Mouse (Mus musculus) layer of hippocampus, postnatal 36 days (tissue): ENCODE data around the gene Prdx4. TPM values are rescaled to one million over a fixed set of nuclear protein-coding genes. Genes with fewer than 3 reads are reported as not detected.
"Not testable (repeated sequence)": the region's sequence is repeated elsewhere in the genome, so short reads cannot be mapped to it uniquely, and the experiment has no call there.

ENCODE experiments used
- DNase-seq, 2 experiments: peaks; one replicate each; pipeline ENCODE4 v3.0.0; 2022
- total RNA-seq, 2 experiments: library from RNA; stranded (reverse); gene quantifications; 2 replicates each; pipeline ENCODE4 v1.2.3; 2021

The Prdx4 gene
- 10 to 100 TPM; 15.0 to 18.5 TPM for total RNA-seq

DNA sequence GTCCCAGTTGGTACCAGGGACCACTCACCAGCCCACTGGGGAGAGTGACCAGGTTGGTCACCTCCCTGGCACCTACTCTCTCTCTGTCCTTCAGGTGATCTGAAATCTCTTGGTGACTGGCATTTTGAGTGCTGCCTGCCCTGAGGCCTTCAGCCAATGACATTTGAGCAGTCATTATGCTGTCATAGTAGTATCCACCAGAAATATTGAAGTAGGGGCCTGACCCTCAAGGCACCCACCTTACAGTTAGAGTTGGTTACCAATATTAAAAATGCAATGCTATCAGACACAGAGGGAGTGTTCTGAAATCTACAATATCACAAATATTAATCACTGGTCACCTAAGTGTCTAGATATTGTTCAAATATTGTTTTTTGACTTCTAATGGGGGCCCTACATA is at the start of gene Prdx4:
Gene Prdx4, minus strand, starts transcription at position 101 of the 400 bp plus-strand sequence.
- no peak for DNase-seq

DNA sequence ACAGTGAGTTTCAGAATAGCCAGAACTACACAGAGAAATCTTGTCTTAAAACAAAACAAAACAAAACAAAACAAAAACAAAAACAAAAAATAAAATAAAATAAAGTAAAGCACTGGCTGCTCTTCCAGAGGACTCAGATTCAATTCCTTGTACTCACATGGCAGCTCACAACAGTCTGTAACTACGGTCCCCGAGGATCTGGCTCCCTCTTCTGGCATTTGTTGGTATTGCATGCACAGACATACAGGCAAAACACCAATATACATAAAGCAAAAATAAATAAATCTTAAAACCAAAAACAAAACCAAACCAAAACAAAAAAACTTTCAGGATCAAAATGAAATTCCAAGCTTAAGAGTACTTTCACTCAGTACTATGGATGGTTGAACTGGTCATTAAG is 36.0 kb upstream of the Prdx4 start:
- no peak for DNase-seq

DNA sequence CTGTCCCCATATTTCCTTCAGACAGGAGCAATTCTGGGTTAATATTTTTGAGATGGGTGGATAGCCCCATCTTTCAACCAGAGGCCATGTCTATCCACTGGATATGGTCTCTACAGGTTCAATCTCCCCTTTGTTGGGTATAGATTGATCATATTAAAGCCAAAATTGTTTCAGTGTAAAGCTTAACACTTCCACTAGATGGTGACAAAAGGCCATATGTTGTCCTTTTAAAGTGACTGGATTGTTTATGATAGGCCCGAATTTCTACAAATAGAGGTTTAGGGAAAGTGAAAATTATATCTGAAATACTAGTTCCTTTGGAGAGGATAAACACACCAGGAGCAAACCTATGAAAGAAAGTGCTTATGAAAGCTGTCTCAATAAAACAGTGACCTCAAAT is 34.9 kb upstream of the Prdx4 start:
- no peak for DNase-seq

- not testable (repeated sequence) for DNase-seq
Observed at GRCm38 (mm10) chrX:155370110-155370509, 29.6 kb upstream of the Prdx4 start.

DNA sequence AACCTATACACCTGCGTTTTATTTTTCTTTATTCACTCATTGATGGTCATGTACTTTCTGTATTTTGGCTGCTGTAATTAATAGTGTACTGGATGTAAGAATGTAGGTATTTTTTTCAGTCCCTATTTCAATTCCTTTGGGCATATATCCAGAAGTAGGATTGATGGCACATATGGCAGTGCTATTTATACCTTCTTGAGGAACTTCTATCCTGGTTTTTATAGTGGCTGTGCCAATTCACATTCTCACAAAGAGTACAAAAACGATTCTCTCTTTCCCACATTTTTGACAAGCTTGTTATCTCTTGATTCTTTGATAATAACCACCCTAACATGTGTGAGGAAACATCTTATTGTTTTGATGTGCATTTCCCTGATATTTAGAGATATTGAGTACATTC is 24.5 kb upstream of the Prdx4 start:
- DNase-seq, result no peak

- no peak for DNase-seq
Observed at GRCm38 (mm10) chrX:155346249-155346648, 5.7 kb upstream of the Prdx4 start.

GRCm38 (mm10) chrX:155337905-155338721 is 2.4 kb downstream of the Prdx4 start:
- peak; percentile 64 to 72 for DNase-seq

DNA sequence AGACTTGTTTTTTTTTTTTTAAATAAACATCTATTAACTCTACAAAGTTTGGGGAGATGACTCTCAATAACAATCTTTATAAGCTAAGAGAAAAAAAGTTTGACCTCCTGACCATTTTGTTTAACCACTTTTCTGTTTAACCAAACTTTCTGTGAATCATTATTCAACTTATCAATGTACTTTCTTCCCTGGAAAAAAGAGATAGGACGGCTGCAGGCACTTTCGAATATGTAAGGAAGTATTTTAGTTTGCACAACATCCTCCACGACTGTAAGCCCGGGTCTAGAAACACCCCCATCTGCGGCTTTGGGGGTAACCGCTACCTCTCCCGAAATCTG is 3.0 kb downstream of the Prdx4 start:
- no peak for DNase-seq

DNA sequence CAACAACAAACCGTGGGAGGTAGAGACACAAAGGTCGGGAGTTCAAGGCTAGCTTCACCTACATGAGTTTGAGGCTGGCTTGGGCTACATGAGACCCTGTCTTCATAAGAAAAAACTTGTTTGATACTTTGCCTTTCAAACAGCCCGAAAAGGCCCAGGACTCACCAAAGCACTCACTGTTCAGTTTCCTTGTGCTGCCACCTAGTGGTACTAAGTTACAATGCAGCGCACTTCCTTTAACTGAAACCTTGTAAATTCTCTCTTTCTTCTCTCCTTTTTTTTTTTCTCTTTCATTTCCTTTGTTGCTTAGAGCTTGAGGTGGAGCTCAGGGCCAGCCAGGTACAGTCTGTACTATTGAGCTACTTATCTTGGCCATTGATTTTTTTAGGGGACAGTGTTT is 22.5 kb downstream of the Prdx4 start:
- DNase-seq, result no peak

DNA sequence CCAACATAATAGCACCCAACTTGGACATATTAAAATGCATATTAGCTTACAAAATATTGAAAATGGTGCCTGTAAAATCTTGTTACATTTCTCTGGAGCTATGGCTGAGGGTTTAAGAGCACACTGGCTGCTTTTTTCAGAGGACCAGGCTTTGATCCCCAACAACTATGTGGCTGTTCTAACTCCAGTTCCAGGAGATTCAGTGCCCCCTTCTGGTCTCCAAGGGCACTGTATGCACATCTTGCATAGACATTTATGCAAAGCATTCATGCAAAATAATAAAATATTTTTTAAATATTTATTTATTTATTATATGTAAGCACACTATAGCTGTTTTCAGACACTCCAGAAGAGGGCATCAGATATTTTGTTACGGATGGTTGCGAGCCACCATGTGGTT is 34.2 kb downstream of the Prdx4 start:
- DNase-seq, result no peak

DNA sequence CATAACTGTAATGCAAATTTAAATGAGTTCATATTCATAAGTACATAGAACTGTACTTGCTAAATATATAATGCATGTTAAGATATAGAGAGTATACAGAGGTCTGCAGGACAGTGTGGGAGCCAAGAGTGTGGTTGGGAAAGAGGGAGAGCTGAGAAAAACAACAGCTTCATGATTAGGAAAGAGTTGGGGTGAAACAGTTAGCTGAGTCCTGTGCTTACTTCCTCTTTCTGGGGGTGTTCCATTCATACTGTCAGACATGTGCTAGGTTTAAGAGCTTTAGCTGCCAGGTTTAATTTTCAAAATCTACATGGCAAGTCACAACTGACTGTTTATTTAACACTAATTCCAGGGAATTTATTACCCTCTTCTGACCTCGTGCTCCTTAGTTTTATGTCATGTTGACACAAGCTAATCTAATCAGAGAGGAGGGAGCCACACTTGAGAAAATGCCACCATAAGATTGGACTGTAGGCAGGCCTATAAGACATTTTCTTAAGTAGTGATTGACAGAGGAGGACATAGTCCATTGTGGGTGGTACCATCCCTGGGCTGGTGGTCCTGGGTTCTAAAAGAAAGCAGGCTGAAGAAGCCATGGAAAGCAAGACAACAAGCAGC is 60.0 kb downstream of the Prdx4 start:
- no peak for DNase-seq

DNA sequence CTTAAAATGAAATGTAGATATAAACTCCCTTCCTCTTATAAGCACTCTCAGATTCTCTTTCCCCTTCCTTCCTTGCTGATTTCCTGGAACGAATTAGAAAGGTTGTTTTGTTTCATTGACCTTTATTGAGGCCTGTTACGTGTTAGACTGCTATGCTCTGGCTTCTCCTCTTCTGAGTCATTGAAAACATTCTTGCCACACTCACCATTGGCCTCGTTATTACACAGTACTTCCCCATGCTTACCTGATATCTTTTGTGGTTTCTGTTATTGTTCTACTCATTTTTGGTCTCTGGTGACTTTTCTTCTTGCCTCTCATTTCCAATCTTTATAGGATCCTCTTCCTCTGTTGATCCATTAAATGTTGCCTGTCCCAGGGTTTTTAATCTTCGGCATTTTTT is 62.1 kb downstream of the Prdx4 start:
- no peak for DNase-seq

Other genes with a start within 250 kb of the Prdx4 start
- gene Magea2, start 247.1 kb downstream of the Prdx4 start, total RNA-seq, result not detected
- not detected for gene Cldn34b2, start 212.3 kb downstream of the Prdx4 start, total RNA-seq
- gene Sat1, start 124.3 kb downstream of the Prdx4 start, total RNA-seq, result 10 to 100 TPM; 66.2 to 67.2 TPM
- 10 to 100 TPM; 15.9 to 18.9 TPM for gene Acot9, start 78.3 kb downstream of the Prdx4 start, total RNA-seq